Mouse (Mus musculus) liver, embryonic 14.5 days (tissue): Measurements from ENCODE around the gene Fam241b. TPM values are rescaled to one million over a fixed set of nuclear protein-coding genes. Genes with fewer than 3 reads are reported as not detected.
"Not testable (repeated sequence)": the region's sequence is repeated elsewhere in the genome, so short reads cannot be mapped to it uniquely, and the experiment has no call there.

Experiments
- ATAC-seq: fragments of 200-750 bp; cut with Nextera tagmentation; 2 replicates; pipeline ENCODE4 v1.8.0; 2017; ENCODE audit warnings: moderate number of reproducible peaks, mild to moderate bottlenecking, moderate library complexity; ENCODE audit not compliant: insufficient read depth
- DNase-seq, 3 experiments: peaks; one replicate each; pipeline ENCODE4 v3.0.0-alpha.2; 2012 to 2013; ENCODE audit warnings: low read depth in 3 of 3, low spot score in 3 of 3
- H3K27ac ChIP-seq: fragments of 300-500 bp; sonication (generic); 2 replicates; pipeline ENCODE4 v1.5.1; 2014; ENCODE audit warnings: moderate library complexity, mild to moderate bottlenecking, control low read depth, inconsistent platforms
- H3K27me3 ChIP-seq: fragments of 300-500 bp; sonication (generic); 2 replicates; pipeline ENCODE4 v1.6.1; 2014; ENCODE audit warnings: mild to moderate bottlenecking, low read length, moderate library complexity; ENCODE audit not compliant: control insufficient read depth, insufficient read depth
- H3K36me3 ChIP-seq: fragments of 300-500 bp; sonication (generic); replicated peaks from 2 replicates; pipeline ENCODE4 v1.6.1; 2014; ENCODE audit warnings: low read depth; ENCODE audit not compliant: control insufficient read depth, insufficient read depth
- H3K4me1 ChIP-seq, 2 experiments: fragments of 200-500 bp in 1 of 2; fragments of 300-500 bp in 1 of 2; sonication (generic) in 1 of 2; replicated peaks; 2 replicates each; pipeline ENCODE4 v1.6.1; 2012 to 2014; ENCODE audit warnings: antibody characterized with exemption in 1 of 2, inconsistent platforms in 1 of 2, low read length in 1 of 2; ENCODE audit not compliant: control insufficient read depth in 2 of 2, insufficient read depth in 2 of 2
- H3K4me2 ChIP-seq: fragments of 300-500 bp; sonication (generic); 2 replicates; pipeline ENCODE4 v1.6.1; 2014; ENCODE audit warnings: low read depth, mild to moderate bottlenecking, control low read depth, moderate library complexity
- H3K4me3 ChIP-seq, 2 experiments: fragments of 200-500 bp in 1 of 2; fragments of 300-500 bp in 1 of 2; sonication (generic) in 1 of 2; 2 replicates each; pipeline ENCODE4 v1.5.1; 2012 to 2014; ENCODE audit warnings: low read depth in 2 of 2, low read length in 2 of 2, mild to moderate bottlenecking in 2 of 2, control low read depth in 1 of 2, inconsistent platforms in 1 of 2, moderate library complexity in 1 of 2; ENCODE audit not compliant: insufficient read depth in 1 of 2
- H3K9ac ChIP-seq: fragments of 300-500 bp; sonication (generic); replicated peaks from 2 replicates; pipeline ENCODE4 v1.6.1; 2014; ENCODE audit warnings: mild to moderate bottlenecking, control low read depth, moderate library complexity
- H3K9me3 ChIP-seq: fragments of 300-500 bp; sonication (generic); 2 replicates; pipeline ENCODE4 v1.6.1; 2016; ENCODE audit warnings: low read length, mixed read lengths; ENCODE audit not compliant: control insufficient read depth
- CTCF ChIP-seq: IDR thresholded peaks from 2 replicates; pipeline ENCODE4 v1.5.1; 2016; ENCODE audit warnings: antibody characterized with exemption, low read depth, control low read depth
- EP300 ChIP-seq: IDR thresholded peaks from 2 replicates; pipeline ENCODE4 v1.6.1; 2016; ENCODE audit warnings: antibody characterized with exemption, low read depth
- WGBS: fragments of 180-500 bp; shearing (Covaris S2); extraction: QIAGEN DNeasy Blood & Tissue Kit; methylation state at CpG from one replicate; pipeline ENCODE4 v1.1.7; 2014; ENCODE audit not compliant: insufficient replicate concordance; 5-methylcytosine and 5-hydroxymethylcytosine counted together
- polyA plus RNA-seq, 2 experiments: library from polyadenylated mRNA; depleted of rRNA in 1 of 2; stranded (reverse) in 1 of 2; unstranded in 1 of 2; fragments of >200 nt; fragmentation: Nextera tagmentation in 1 of 2; extraction: Ambion mirVana in 1 of 2; gene quantifications; 2 replicates each; pipeline versions ENCODE4 v1.2.1 to v1.2.3; 2012 to 2014

Fam241b gene
- polyA plus RNA-seq, 2 experiments, result 0.20 to 0.27 TPM

- WGBS, result 56% methylated on average over 7 of the region's 7 CpGs
- H3K4me3 ChIP-seq, result no peak overlapping the region
- no peaks in the 10 kb centered on the region for H3K4me1 ChIP-seq
- H3K9me3 ChIP-seq, result no peaks in the 10 kb centered on the region
- no peak overlapping the region for H3K27ac ChIP-seq
- no peak for DNase-seq
- H3K4me2 ChIP-seq, result no peak overlapping the region
- ATAC-seq, result no peak
- no peaks in the 10 kb centered on the region for H3K36me3 ChIP-seq
- H3K9ac ChIP-seq, result no peak overlapping the region
- no peaks in the 10 kb centered on the region for H3K27me3 ChIP-seq
- TF ChIP-seq EP300, result no peak
- no peak for TF ChIP-seq CTCF
These were observed 54.6 kb downstream of the Fam241b start for GRCm38 (mm10) chr10:62089071-62089470.

DNA sequence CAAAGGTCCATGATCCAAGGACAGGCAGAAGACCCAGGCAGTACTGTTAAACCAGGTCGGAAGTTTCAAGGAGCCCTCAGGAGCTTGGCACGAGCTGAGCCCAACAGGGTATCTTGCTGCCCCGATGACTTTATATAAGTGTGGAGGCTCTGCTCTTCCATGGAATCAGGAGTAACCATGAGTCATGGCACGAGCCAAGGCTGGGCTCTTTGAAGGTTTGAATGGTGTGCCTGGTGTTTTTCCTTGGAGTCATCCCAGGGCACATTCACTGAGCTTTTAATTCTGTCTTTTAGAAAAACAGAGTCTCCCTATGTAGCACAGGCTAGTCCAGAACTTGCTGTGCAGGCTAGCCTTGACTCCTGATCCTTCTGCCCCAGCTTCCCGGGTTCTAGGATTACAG lies 55.3 kb downstream of the Fam241b start:
- 54% methylated on average over 5 of the region's 5 CpGs for WGBS
- H3K9me3 ChIP-seq, result no peaks in the 10 kb centered on the region
- no peak overlapping the region for H3K4me2 ChIP-seq
- H3K9ac ChIP-seq, result no peak overlapping the region
- H3K4me1 ChIP-seq, result no peaks in the 10 kb centered on the region
- H3K27ac ChIP-seq, result no peak overlapping the region
- no peak for DNase-seq
- no peaks in the 10 kb centered on the region for H3K36me3 ChIP-seq
- ATAC-seq, result no peak
- TF ChIP-seq CTCF, result no peak
- TF ChIP-seq EP300, result no peak
- no peak overlapping the region for H3K4me3 ChIP-seq
- H3K27me3 ChIP-seq, result no peaks in the 10 kb centered on the region

GRCm38 (mm10) chr10:62086826-62087225 lies 56.9 kb downstream of the Fam241b start:
- H3K9ac ChIP-seq, result no peak overlapping the region
- H3K36me3 ChIP-seq, result no peaks in the 10 kb centered on the region
- no peak for TF ChIP-seq EP300
- no peak for TF ChIP-seq CTCF
- ATAC-seq (no peak), DNase-seq (no peak)
- H3K4me2 ChIP-seq, result no peak overlapping the region
- H3K9me3 ChIP-seq, result no peaks in the 10 kb centered on the region
- no peak overlapping the region for H3K4me3 ChIP-seq
- no peak overlapping the region for H3K27ac ChIP-seq
- WGBS, result 77% methylated on average over 5 of the region's 5 CpGs
- no peaks in the 10 kb centered on the region for H3K27me3 ChIP-seq
- no peaks in the 10 kb centered on the region for H3K4me1 ChIP-seq

- Histone ChIP-seq H3K9ac (no peak overlapping the region), H3K4me1 (no peaks in the 10 kb centered on the region), H3K4me3 (no peak overlapping the region), H3K36me3 (no peaks in the 10 kb centered on the region), H3K27ac (no peak overlapping the region), H3K4me2 (no peak overlapping the region), H3K9me3 (no peaks in the 10 kb centered on the region), H3K27me3 (no peaks in the 10 kb centered on the region)
- no peak for DNase-seq
- ATAC-seq, result no peak
- 21% methylated on average over 2 of the region's 2 CpGs for WGBS
- TF ChIP-seq CTCF (no peak), EP300 (no peak)
These were observed 57.7 kb downstream of the Fam241b start for GRCm38 (mm10) chr10:62086044-62086443.

- DNase-seq, result no peak
These were observed 67.2 kb downstream of the Fam241b start for GRCm38 (mm10) chr10:62076248-62077134.

DNA sequence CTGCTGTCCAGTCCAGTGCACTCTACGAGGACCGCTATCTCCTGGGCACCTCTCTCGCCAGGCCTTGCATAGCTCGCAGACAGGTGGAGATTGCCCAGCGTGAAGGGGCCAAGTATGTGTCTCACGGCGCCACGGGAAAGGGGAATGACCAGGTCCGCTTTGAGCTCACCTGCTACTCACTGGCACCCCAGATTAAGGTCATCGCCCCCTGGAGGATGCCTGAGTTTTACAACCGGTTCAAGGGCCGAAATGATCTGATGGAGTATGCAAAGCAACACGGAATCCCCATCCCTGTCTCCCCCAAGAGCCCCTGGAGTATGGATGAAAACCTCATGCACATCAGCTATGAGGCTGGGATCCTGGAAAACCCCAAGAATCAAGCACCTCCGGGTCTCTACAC lies 72.4 kb downstream of the Fam241b start:
- H3K36me3 ChIP-seq, H3K27ac ChIP-seq, H3K4me1 ChIP-seq, H3K4me3 ChIP-seq, H3K4me2 ChIP-seq, DNase-seq, ATAC-seq, H3K9me3 ChIP-seq, H3K9ac ChIP-seq, H3K27me3 ChIP-seq: not testable (repeated sequence)
- WGBS, result 60% methylated on average over 11 of the region's 14 CpGs

More at GRCm38 (mm10) chr10:62076248-62077134, 67.2 kb downstream of the Fam241b start:
- Histone ChIP-seq H3K4me2 (no peak overlapping the region), H3K4me1 (no peaks in the 10 kb centered on the region), H3K27me3 (no peaks in the 10 kb centered on the region), H3K9ac (no peak overlapping the region), H3K9me3 (no peaks in the 10 kb centered on the region; the same call in 1 of the 2 replicates), H3K36me3 (no peaks in the 10 kb centered on the region), H3K27ac (no peak overlapping the region), H3K4me3 (no peak overlapping the region)
- TF ChIP-seq CTCF (no peak), EP300 (no peak)
- 62% methylated on average over 11 of the region's 11 CpGs for WGBS
- ATAC-seq, result no peak
